Mouse (Mus musculus) thymus, postnatal 25 days (tissue): ENCODE results near the gene Gamt.
"Not testable (repeated sequence)": the region's sequence is repeated elsewhere in the genome, so short reads cannot be mapped to it uniquely, and the experiment has no call there.

Experiments used
- DNase-seq: peaks from one replicate; pipeline ENCODE4 v3.0.0; 2022

The Gamt gene

GRCm38 (mm10) chr10:80226416-80227165 lies 34.2 kb downstream of the Gamt start, which contains the start of gene Mum1:
Gene Mum1 (plus strand): TSS chr10:80226434.
- peak; percentile 99 for DNase-seq

GRCm38 (mm10) chr10:80226071-80226415 lies 34.8 kb downstream of the Gamt start:
- DNase-seq: no peak

- DNase-seq: not testable (repeated sequence)
Observed at GRCm38 (mm10) chr10:80223137-80223536, 37.7 kb downstream of the Gamt start.

- no peak for DNase-seq
Observed at GRCm38 (mm10) chr10:80220676-80221075, 40.1 kb downstream of the Gamt start.

GRCm38 (mm10) chr10:80215048-80215772 lies 45.6 kb downstream of the Gamt start:
- DNase-seq: no peak

GRCm38 (mm10) chr10:80211547-80212103 lies 49.2 kb downstream of the Gamt start:
- not testable (repeated sequence) for DNase-seq

GRCm38 (mm10) chr10:80208841-80209371 lies 51.9 kb downstream of the Gamt start:
- DNase-seq: no peak

- DNase-seq: no peak
Observed at GRCm38 (mm10) chr10:80208248-80208647, 52.6 kb downstream of the Gamt start.
